Mouse (Mus musculus): ENCODE measurements around the gene Rnf26. TPM values are rescaled to one million over a fixed set of nuclear protein-coding genes. Genes with fewer than 3 reads are reported as not detected.

Rnf26 gene
- polyA plus RNA-seq, 2 experiments from 2014 or later, result 4.9 to 5.0 TPM

DNA sequence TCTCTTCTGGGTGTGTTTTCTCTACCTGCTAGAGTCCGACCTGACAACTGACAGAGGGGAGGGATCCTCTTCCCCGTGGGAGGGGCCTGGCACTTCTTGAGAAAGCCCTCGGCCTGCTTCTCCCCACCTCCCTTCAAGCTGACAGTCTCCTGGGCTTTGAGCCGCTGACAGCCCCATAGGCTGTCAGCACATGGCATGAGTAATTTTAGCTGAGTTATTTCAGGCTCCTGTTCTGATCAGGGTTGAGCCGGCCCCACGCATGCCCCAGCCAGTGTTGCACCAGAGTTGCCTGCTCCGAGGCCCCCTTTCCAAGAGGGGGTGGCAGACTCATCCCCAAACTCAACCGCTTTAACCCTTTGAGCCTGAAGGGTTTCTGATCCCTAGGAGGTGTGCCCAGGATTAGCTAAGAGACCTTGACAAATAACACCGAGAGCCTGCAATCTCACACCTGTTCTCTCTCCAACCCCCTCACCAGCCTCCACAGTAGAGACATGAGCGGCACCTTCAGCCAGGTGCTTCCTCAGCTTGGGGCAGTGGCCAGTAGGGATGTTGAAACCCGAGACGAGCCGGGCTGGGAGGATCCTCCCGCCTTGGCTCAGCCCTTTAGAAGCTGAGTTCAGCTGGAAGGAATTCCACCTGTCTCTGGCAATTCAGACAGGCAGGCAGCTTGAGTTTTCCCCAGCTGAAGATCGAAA is 25.4 kb downstream of the Rnf26 start:
- no peak for ATAC-seq

DNA sequence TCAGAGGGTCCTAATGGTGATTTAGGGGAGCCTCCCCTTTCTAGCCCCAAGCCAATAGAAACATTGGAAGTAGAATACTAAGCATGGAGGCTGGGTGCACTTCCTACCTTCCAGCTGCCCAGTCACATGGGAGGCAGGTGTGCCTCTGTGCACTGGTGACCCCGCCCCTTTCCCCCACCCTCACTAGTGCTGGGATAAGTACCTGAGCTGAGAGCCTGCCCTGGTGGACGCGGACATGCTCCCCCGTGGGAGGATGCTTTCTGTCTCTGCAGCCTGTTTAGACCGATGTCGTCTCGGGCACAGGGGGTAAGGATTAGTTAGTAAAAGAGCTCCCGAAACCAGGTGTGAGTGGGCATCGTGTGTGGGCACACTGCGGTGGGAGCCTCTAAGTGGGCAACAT is 26.4 kb downstream of the Rnf26 start:
- no peak for ATAC-seq

DNA sequence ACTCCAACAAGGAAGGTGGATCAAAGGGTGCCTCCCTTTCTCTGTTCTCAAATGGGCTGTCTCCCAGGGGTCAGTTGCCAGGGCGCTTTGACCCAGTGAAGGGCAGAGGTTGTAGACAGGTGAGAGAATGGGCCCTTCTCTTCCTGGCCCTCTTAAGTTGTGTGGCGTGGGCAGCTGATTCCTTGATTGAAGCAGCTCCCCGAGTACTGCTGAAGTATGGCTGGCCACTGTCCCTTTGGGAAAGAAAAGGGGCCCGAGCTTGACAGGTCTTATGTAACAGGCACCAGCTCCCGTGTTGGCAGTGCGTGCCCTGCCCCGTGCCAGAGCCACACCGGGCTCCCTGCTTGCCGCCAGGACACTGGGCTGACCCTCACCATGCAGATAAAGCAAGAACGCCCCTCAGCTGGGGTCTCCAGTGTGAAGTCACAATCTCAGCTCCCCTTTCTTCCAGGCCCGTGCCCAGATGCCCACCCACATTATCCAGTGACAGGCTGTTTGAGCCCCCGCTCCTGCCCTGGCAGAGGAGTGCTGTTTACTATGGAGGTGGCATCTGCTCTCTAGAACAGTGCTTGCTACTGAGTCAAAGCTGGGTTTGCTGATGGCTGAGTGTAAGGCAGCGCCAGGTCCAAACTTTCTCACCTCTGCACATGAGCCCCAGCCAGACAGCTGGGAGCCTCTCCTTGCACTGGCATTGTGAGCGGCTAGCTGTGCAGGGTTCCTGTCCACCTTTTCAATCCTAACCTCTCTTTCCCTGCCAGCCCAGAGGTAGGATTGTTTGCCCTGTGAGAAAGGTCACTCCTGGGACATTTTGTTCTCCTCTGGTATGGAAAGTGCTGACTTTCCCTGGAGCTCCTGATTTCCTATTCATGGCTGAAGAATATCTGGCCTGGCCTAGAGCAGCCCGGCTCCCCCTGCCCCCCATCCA is 27.3 kb downstream of the Rnf26 start:
- ATAC-seq, result no peak

DNA sequence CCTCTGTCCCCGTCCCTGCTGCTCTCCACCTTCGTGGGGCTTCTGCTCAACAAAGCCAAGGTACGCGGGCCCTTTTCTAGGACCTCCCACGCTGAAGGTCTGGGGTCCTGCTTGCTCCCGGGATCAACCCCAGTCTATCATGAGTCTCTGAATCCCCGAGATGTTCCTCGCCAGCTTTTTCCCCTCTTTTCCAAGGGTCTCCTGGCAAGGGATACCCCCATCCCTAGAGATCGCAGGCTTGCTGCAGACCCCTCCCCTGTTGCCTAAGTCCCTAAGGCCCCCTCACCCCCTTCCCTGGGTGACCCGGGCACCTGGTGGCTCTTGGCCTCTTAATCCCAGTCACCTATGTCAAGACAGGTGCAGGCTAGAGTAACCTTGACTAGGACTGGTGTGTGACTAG is 28.0 kb downstream of the Rnf26 start:
- ATAC-seq, result no peak

DNA sequence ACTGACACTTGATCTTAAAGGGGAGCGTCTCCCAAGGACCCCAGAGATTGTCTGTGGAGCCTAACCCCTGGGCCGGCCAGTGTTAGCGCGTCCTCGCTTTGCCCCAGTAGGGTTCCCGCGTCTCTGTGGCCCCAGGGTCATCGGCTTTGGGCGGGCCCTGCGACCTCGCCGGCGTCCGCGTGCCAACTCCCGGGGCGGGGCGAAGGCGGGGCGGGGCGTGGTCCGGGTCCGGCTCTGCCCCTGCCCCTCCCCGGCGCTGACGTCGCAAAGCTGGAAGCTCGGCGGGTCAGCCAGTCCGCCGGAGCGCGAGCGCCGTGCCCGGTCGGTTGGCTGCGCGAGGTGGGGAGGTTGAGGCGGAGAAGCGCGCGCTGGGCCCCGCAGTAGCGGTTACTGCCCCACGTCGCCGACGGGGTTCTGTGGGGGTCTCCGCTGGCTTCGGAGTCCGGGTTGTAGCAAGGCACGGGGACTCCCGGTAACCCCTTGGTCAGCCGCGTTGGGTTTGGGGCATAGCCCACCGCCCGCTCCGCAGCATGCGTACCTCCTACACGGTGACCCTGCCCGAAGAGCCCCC is 28.6 kb downstream of the Rnf26 start:
- ATAC-seq, result peak; percentile 62

DNA sequence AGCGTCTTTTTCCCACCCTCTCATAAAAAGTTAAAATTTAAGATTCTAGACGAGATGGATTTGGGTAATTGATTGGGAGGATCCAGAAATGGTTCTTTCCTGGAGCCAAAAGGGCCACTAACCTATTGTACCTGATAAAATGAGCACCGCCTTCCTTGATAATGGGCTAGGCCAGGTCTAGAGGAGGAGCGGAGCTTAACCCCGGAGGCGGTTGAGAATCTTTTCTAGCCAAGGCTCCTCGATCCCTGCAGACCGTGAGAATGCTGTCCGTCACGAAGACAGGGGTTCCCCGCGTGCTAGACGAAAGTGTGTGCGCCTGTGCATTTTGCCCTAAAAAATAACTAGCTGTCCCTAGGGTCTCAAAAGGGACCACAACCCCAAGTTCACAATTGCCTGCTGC is 29.1 kb downstream of the Rnf26 start:
- peak; percentile 51 for ATAC-seq

DNA sequence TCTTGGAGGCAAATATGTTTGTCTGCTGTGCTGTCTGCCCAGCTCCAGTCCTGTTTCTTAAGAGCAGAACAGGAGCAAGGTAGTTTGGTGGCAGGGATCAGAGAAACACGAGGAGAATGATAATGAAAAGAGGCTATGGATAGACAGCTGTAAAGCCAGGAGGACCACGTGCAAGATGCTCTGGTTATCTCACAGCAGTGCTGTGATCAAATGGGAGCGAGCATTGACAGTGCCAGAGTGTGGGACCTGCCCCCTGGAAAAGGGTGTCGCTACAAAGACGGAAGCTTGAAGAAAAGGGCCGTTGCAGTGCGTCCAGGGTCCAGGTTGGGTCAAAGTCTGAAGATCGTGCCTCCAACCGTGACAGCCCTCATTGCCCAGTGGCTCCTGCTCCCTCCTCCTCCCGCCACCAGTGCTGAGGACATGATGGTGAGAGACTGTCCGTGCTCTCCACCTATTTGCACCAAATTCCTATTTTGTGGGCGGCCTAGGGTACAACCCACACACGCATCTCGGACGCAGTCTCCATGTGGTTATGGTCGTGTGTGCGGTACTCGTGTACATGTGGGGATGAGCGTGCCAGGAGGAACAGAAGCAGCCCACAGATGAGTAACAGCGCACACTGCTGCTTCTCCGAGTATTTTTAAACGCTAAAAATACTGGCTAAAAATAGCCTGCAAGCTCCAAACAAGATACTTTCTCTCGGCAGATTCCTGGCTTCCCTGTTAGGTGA is 29.8 kb downstream of the Rnf26 start:
- ATAC-seq, result no peak

DNA sequence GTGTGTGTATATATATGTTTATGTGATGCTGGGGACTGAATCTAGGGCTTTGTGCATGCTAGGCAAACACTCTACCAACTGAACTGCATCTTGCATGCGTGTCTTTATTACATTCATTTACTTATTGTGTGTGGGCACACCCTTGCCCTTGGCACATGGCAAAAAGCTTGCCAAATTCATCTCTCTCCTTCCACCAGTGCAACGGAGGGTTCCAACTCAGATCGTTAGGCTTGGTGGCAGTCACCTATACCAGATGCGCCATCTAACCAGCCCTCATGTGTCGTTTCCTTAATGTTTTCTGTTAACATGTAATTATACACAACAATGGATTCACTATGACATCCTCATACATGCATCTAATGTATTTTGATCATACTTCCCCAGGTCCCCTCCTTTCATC is 31.1 kb downstream of the Rnf26 start:
- no peak for ATAC-seq

DNA sequence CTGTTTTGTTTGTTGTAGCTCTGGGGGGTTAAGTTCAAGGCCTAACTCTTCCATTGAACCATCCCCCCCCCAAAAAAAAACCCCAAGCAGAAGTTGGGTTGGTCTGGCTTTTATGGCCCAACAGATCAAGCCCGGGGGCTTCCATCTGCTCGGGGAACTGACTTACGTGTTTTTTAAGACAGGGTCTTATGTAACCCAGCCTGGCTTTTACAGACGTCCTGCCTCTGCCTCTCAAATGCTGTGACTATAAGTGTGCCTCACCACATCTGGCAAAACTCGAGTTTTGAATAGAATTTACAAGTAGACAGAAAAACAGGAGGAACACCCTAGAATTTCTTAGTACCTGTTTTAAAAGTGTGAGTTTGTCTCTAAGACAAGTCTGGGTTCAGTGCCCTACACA is 31.7 kb downstream of the Rnf26 start:
- no peak for ATAC-seq

DNA sequence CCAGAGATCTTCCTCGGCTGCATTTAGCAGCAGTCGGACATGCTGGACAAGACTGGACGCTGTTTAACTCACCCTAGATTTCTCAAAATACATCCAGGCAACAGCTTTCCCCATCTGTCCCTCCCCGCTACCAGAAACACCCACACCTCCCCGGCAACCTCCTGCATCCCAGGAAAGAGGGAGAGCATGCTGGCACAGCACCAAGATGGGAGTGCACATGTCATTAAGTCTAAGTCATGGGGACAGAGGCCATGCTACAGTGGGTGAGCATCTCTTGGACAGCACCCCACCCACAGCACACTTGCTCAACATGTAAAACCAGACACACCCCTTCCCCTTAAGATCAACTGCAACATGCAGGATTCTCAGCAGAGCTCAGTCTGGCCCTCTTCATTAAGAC is 32.4 kb downstream of the Rnf26 start:
- no peak for ATAC-seq

DNA sequence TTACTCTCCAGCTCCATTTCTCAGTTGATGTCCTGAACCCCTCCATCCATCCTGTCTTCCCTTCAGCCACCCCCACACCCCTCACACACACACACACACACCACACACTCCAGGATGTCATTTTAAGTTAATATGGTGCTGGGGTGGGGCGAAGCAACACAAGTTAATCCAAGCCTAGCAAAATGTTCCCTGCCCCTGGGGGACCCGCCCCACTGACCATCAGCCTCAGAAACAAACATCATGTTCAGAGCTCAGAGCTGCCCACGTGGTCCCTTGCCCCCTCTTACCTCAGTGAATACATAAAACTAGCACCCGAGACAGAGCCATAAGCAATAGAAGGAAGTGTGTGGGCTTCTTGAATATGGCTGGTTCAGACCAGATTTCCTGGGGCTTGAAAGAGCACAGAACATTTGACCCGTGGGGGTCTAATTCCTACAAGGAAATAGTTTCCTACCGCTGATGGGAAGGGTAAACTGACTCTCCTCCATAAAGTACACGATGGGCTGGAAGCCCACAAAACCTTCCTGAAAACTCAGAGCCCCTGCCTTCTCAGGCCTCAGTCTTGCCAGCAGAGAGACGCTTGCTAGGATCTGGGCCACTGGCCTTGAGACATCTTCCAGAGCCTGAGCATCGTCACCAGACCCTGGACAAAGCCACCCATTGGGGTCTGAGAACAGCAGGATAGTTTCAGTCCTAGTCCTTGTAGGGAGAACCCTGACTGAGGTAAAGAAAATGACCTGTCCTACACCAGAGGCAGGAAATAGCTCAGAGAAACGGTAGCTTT is 33.1 kb downstream of the Rnf26 start:
- ATAC-seq, result no peak

DNA sequence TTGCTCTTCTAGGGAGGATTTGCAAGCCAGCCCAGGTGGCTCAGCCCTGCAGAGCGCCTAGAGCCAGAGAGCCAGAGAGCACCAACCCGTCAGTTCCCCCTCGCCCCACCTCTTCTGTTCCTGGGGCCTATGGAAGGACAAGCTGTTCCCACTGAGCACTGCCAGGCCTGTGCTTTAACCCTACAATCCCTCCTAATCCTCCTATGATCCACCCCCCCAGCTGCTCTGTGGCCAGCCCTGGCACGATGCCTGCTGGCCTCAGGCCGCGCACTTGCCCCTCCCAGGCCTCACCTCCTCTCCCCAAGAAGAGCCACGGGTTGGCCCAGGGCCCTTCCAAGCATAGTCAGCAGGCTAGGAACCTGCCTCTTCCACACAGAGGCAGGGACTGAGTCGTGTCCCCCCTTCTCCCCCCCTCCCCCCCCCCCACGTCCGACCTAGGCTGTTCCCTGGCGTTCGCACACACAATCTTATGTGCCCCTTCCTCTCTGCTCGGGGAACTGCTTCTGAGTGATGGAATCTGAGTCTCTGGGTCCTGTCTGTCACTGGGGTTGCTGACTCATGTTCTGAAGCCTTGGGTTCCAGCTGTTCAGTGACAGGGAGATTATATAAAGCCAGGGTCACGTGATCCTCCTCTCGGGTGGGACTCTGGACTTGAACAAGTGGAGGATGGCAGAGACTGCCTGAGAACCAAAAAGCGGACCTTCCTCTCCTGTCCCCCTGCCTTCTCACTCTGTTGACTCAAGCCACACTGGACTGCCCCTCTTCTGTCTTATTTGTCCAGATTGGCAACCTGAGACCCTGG is 34.2 kb downstream of the Rnf26 start:
- no peak for ATAC-seq

DNA sequence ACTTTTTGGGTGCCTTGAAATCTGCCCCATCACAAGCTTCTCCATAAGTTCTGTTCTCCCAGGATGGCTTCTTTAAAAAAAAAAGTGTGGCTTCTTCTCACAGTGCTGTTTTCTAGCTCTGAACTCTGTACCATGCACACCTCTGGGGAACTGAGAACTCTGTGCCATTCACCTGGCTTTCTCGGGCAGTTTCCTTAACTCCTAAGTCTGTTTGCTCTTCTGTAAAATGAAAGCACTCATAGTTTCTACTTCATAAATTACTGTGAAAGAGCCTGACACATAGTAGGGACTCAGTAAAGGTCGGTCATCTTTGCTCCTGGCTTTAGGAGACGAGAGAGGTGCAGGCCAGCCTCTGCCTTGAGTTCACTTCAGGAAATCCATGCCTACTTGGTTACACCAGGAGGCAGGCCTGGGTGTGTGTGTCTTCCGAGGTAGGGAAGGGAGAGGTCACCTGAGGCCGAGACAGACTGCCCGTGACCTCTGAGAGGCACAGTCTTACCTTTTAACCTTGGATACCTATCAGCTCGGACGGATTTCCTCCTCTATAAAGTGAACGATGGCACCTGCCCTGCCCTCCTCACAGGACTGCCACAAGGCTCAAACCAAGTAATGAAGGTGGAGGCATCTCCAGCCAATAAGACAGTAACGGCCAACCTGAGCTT is 35.0 kb downstream of the Rnf26 start:
- no peak for ATAC-seq

DNA sequence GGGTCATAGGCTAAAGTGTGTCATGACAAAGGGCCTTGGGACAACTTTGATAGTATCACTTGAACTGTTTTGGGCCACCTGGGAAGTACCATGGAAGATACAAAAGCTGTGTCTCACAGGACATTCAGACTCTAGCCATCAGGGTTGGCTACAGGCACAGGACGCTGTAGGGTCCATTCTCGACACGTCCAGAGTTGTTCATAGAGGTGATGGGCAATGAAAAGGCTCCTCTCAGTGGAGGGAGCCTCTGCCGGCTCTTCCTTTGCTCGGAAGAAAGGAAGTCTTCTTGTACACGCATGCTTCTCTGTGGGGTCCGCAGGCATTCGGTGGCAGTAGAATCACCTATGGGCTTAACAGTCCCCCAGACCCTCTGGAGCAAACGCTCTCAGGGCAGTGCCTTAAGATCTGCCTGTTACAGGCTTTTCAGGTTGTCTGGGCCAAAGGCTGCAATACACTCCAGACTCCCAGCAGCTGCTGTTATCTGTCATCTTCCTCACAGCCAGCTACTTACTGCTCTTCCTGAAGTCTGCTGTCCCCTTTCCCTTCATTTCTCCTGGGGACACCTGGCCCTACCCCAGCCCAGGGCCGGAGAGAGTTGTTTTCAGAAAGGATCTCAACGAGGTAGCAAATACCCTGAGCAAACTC is 35.9 kb downstream of the Rnf26 start:
- ATAC-seq, result no peak

DNA sequence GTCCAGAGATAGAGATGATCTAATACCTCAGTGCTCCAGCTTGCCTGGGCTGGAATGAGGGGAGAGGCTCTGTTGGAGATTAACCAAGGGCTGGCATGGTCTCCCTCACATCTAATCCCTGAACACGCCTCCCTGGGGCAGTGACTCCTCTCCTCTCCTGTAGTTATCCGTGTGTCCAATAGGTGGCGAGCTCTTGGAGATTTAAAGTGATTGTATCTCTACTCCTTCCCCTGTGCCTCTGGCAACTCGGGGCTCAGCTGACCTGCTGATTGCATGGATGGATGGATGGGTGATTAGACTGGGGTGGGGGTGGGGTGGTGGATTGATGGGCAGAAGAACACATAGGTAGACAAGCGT is 36.6 kb downstream of the Rnf26 start:
- ATAC-seq, result peak; percentile 56

DNA sequence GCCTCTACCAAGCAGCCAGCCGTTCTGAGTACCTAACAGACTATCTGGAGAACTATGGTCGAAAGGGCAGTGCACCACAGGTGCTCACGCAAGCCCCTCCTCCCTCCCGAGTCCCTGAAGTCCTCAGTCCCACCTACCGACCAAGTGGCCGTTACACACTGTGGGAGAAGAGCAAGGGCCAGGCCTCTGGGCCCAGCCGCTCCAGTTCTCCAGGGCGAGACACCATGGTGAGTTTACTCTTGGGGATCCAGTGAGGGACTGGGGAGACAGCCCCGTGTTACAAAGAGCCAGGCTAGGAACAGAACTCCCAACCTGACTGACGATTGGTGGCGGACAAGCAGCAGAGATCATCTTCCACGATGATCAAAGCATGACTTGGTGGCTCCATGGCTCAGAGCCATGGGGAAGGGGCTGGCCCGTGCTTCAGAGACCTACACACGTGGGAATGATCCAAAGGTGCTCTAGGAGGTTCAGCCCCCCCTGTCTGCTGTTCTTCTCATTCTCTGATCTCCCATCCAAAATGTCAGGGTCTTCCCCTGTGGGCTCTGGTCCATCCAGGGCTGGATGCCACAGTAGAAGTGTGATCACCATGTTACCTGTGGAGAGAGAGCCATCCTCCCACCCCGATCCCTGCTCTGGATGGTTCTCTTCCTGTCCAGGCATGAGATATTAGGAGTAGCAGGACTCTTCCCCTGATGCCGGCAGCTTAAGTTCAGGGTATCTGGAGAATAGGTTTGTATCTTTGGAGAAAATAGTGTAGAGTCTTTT is 37.1 kb downstream of the Rnf26 start:
- no peak for ATAC-seq

DNA sequence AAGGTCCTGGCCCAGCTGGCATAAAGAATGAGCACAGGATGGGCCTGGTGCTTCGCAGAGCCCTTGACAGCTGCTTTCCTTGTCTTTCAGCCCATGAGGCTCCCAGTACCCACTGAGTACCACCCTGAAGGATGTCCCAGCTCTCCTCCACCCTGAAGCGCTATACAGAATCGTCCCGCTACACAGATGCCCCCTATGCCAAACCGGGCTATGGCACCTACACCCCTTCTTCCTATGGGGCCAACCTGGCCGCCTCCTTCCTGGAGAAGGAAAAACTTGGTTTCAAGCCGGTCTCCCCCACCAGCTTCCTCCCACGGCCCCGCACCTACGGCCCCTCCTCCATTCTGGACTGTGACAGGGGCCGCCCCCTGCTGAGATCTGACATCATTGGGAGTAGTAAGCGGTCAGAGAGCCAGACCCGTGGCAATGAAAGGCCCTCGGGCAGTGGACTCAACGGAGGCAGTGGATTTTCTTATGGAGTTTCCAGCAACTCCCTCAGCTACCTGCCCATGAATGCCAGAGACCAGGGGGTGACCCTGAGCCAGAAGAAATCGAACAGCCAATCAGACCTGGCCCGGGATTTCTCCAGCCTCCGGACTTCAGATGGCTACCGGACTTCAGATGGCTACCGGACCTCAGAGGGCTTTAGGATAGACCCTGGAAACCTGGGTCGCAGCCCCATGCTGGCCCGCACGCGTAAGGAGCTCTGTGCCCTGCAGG is 37.9 kb downstream of the Rnf26 start:
- ATAC-seq, result no peak

DNA sequence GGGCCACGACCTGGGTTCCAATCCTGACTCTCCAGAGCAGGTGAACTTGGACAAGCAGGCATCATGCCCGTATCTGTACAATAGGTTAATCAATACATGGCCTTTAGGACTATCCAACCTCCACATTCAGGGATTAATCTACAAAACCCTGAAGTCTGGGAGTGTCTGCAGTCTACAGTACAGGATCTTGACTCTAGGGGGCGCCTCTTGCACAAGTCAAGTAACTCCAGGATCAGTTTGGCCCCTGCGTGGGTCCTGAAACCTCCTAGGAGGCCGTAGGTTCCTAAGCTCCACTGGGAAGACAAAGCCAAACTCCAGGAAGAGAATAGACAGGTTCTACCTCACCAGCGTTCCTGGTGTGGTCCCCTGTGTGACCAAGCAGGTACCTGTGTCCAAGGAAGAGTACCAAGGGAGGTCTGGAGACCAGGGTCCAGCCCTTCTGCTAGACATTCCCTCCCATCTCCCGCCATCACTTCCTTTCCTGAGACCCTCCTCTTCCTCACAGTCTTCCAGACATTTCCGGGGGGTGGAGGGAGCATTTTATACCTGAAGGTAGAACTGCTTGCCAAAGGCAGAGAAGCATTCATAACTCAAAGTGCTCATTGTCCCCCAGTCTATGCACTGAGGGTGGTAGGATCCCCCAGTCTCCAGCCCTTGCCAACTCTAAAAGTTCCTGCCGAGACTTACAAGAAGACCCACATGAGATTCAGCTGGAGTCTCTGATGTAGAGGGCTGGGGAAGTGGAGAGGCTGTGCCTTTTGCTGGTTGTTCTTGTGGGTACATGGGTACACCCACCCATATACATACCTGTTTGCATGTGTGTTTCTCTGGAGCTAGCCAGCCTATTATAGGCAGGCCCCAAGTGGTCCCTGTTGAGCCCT is 38.7 kb downstream of the Rnf26 start:
- no peak for ATAC-seq

All from CD4-positive, CD25-positive, alpha-beta regulatory T cell, adult 4 months (primary cell).